ENCODE assay signal across 13 mouse cellular contexts in the genomic region with DNA sequence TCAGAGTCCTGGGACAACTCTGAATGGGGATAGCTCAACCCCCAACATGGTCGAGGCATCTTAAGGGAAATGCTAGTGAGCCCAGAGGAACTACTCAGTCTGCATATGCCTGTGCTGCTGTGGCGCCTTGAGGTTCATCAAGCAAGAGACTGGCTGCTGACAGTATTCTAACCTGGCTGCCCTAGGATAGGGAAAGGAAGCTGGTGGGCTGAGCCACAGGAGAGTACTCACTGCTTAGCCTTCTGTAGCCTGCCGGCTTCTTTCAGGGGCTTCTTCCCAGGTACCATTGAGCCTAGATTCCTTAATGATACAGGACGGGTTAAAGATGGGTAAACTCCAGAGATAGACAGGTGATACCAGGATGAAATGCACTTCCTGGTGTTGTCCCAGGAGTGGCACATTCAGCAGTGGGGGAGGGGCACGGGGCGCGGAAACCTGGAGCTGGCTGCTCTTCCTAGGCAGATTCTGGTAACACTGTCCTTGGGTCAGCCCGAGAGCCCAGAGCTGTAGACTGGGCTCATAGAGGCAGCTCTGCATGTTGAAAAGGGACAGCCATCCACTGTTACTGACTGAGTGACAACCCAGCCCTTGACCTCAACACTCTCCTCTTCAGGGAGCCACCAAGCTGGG. TPM values are rescaled to one million over a fixed set of nuclear protein-coding genes. Genes with fewer than 3 reads are reported as not detected.
DNase-seq lines count a peak whose midpoint lies in the region; ATAC-seq and TF ChIP-seq lines count a peak whose summit lies in the region.
"Had no signal": no experiment of that assay in that cellular context is flagged by ENCODE, and none has a peak within 500 bp of the region (broad histone marks: within the 10 kb centered on the region; RNA-seq: fewer than 3 reads in every experiment).

No protein-coding gene starts in this region.

- peak overlapping the region; percentile 78 for H3K4me3 ChIP-seq in left cerebral cortex, adult 2 months
- H3K4me3 ChIP-seq in embryonic facial prominence, embryonic 14.5 days (ENCODE audit: low read depth, low read length) = peak overlapping the region; percentile 58; the same call in 1 of the 2 replicates
- peak overlapping the region; percentile 95 for H3K4me3 ChIP-seq in hindbrain, embryonic 15.5 days
- H3K4me3 ChIP-seq in neural tube, embryonic 14.5 days (ENCODE audit: low read depth, low read length) = peak overlapping the region; percentile 84

- no peaks in the 10 kb centered on the region for H3K9me3 ChIP-seq in embryonic facial prominence, embryonic 14.5 days (ENCODE audit: control insufficient read depth, low read length)
- H3K9me3 ChIP-seq in hindbrain, embryonic 15.5 days = no peaks in the 10 kb centered on the region
- no peaks in the 10 kb centered on the region for H3K9me3 ChIP-seq in neural tube, embryonic 14.5 days (ENCODE audit: control insufficient read depth, low read length)
- H3K9me3 ChIP-seq: heart, embryonic 12.5 days had no signal

- no peaks in the 10 kb centered on the region for H3K4me1 ChIP-seq in embryonic facial prominence, embryonic 14.5 days (ENCODE audit: control insufficient read depth, insufficient read depth, low read length)
- peaks cover 54% of the 10 kb centered on the region for H3K4me1 ChIP-seq in hindbrain, embryonic 15.5 days (replicated peaks)
- peaks cover 33% of the 10 kb centered on the region for H3K4me1 ChIP-seq in neural tube, embryonic 14.5 days (ENCODE audit: control insufficient read depth, insufficient read depth, low read length)

- peaks cover 64% of the 10 kb centered on the region for H3K27me3 ChIP-seq in embryonic facial prominence, embryonic 14.5 days (replicated peaks; ENCODE audit: control insufficient read depth, insufficient read depth, low read length)
- H3K27me3 ChIP-seq in hindbrain, embryonic 15.5 days = no peaks in the 10 kb centered on the region
- no peaks in the 10 kb centered on the region for H3K27me3 ChIP-seq in neural tube, embryonic 14.5 days (ENCODE audit: control insufficient read depth, insufficient read depth, low read length)
- H3K27me3 ChIP-seq: CH12.LX had no signal

- peak overlapping the region; percentile 87 for H3K27ac ChIP-seq in left cerebral cortex, adult 2 months
- H3K27ac ChIP-seq in embryonic facial prominence, embryonic 14.5 days (replicated peaks; ENCODE audit: low read depth, low read length) = no peak overlapping the region
- peak overlapping the region; percentile 85 for H3K27ac ChIP-seq in hindbrain, embryonic 15.5 days (replicated peaks)
- H3K27ac ChIP-seq in neural tube, embryonic 14.5 days (ENCODE audit: low read depth, low read length) = 0 out of 2 replicates have a peak overlapping the region, but pooled peaks have one; percentile 30
- H3K27ac ChIP-seq: kidney, postnatal 0 days had no signal

- peak overlapping the region; percentile 98; the same call in 1 of the 2 replicates for H3K4me2 ChIP-seq in embryonic facial prominence, embryonic 14.5 days (ENCODE audit: low read depth, low read length)
- H3K4me2 ChIP-seq in hindbrain, embryonic 15.5 days = peak overlapping the region; percentile 70
- H3K4me2 ChIP-seq in neural tube, embryonic 14.5 days (ENCODE audit: low read depth, low read length) = peak overlapping the region; percentile 72

- 27% methylated on average over 7 of the region's 8 CpGs for WGBS in embryonic facial prominence, embryonic 14.5 days
- WGBS in hindbrain, embryonic 15.5 days = 14% methylated on average over 8 of the region's 8 CpGs
- WGBS in neural tube, embryonic 14.5 days = 28% methylated on average over 8 of the region's 8 CpGs

- intact Hi-C loops in left cerebral cortex, adult 2 months (cut with DNase I) = loop anchor here (2.0 to 10.0 kb wide), 6 partner anchors 79 to 1294 kb away; no protein-coding TSS in a partner anchor
- intact Hi-C loops in left cerebral cortex, postnatal 14 days (cut with DNase I) = loop anchor here (5.0 to 10.0 kb wide), 2 partner anchors 76 to 1301 kb away; no protein-coding TSS in a partner anchor

- ATAC-seq in embryonic facial prominence, embryonic 14.5 days (ENCODE audit: low read depth) = no peak
- ATAC-seq in hindbrain, embryonic 15.5 days (ENCODE audit: low FRiP score, low read depth) = no peak
- no peak for ATAC-seq in neural tube, embryonic 14.5 days (ENCODE audit: low read depth)

- H3K36me3 ChIP-seq in embryonic facial prominence, embryonic 14.5 days (ENCODE audit: control insufficient read depth, insufficient read depth, low read length) = no peaks in the 10 kb centered on the region
- H3K36me3 ChIP-seq in hindbrain, embryonic 15.5 days = no peaks in the 10 kb centered on the region
- no peaks in the 10 kb centered on the region for H3K36me3 ChIP-seq in neural tube, embryonic 14.5 days (ENCODE audit: control insufficient read depth, insufficient read depth, low read length)
- H3K36me3 ChIP-seq: heart, embryonic 12.5 days had no signal

- no peak for DNase-seq in left cerebral cortex, adult 2 months (ENCODE audit: extremely low spot score in 1 of 2, low spot score in 2 of 2)
- DNase-seq in left cerebral cortex, postnatal 14 days (ENCODE audit: low spot score in 2 of 2) = no peak
- no peak for DNase-seq in embryonic facial prominence, embryonic 14.5 days (ENCODE audit: low spot score)
- DNase-seq in frontal cortex, postnatal 14 days (ENCODE audit: low spot score in 2 of 2) = no peak
- no peak for DNase-seq in adrenal gland, postnatal 25 days
- DNase-seq in adrenal gland, postnatal 14 days = no peak
- DNase-seq: lung, adult 2 months had no signal

- no peak for TF ChIP-seq CTCF in left cerebral cortex, adult 2 months (IDR thresholded peaks at IDR 0.05)

- no peak overlapping the region for H3K9ac ChIP-seq in embryonic facial prominence, embryonic 14.5 days (ENCODE audit: low read depth, low read length)
- peak overlapping the region; percentile 84 for H3K9ac ChIP-seq in hindbrain, embryonic 15.5 days
- H3K9ac ChIP-seq in neural tube, embryonic 14.5 days (replicated peaks; ENCODE audit: low read depth, low read length) = peak overlapping the region; percentile 92
- H3K9ac ChIP-seq: heart, embryonic 12.5 days had no signal

RNA-seq across cellular contexts. Expression of a gene that starts 1.7 kb away (rescaled TPM):
- total RNA-seq in left cerebral cortex, adult 2 months (2021) = 100 to 1,000 TPM; 112 to 119 TPM
- total RNA-seq in left cerebral cortex, postnatal 14 days (2021) = 100 to 1,000 TPM; 103 to 106 TPM
- 4.7 and 5.8 TPM in 2 replicates for polyA plus RNA-seq in embryonic facial prominence, embryonic 14.5 days (2014; fragmentation: Nextera tagmentation; extraction: Ambion mirVana)
- 27.1 and 30.0 TPM in 2 replicates for polyA plus RNA-seq in hindbrain, embryonic 15.5 days (2015; fragmentation: Nextera tagmentation; extraction: Ambion mirVana)
- 26.6 and 33.3 TPM in 2 replicates for polyA plus RNA-seq in neural tube, embryonic 14.5 days (2014; fragmentation: Nextera tagmentation; extraction: Ambion mirVana)
- total RNA-seq in adrenal gland, postnatal 25 days (2021) = 19.0 and 24.5 TPM in 2 replicates
- total RNA-seq in adrenal gland, postnatal 14 days (2021) = 6.3 and 7.3 TPM in 2 replicates
- total RNA-seq: CH12.LX; monocyte, adult 5-6 weeks had no signal
